Mouse (Mus musculus): ENCODE data around the gene Txnrd2. TPM values are rescaled to one million over a fixed set of nuclear protein-coding genes. Genes with fewer than 3 reads are reported as not detected.

Txnrd2 gene
- polyA plus RNA-seq, 1 experiment = 19.4 TPM

- Histone ChIP-seq H3K4me3 (replicated peaks; ENCODE audit: extremely low read depth, low read depth, low read length) (no peak overlapping the region), H3K4me1 (ENCODE audit: control insufficient read depth, insufficient read depth, low read length) (peaks cover 2% of the 10 kb centered on the region; the same call in 1 of the 2 replicates)
- no peak for DNase-seq
- TF ChIP-seq POLR2A (IDR thresholded peaks at IDR 0.05; ENCODE audit: borderline replicate concordance, extremely low read depth, low read depth, low read length) (no peak), CTCF (IDR thresholded peaks at IDR 0.05; ENCODE audit: insufficient read depth, low read length) (no peak)
- 71% methylated on average over 5 of the region's 5 CpGs for WGBS
These were observed 58.7 kb downstream of the Txnrd2 start for GRCm38 (mm10) chr16:18484794-18485435.

GRCm38 (mm10) chr16:18486126-18486525 is 59.9 kb downstream of the Txnrd2 start:
- 97% methylated on average over 2 of the region's 2 CpGs for WGBS
- TF ChIP-seq POLR2A (IDR thresholded peaks at IDR 0.05; ENCODE audit: borderline replicate concordance, extremely low read depth, low read depth, low read length) = no peak
- TF ChIP-seq CTCF (IDR thresholded peaks at IDR 0.05; ENCODE audit: insufficient read depth, low read length) = no peak
- Histone ChIP-seq H3K4me3 (replicated peaks; ENCODE audit: extremely low read depth, low read depth, low read length) (no peak overlapping the region), H3K4me1 (ENCODE audit: control insufficient read depth, insufficient read depth, low read length) (no peaks in the 10 kb centered on the region)
- DNase-seq = no peak

- Histone ChIP-seq H3K4me3 (replicated peaks; ENCODE audit: extremely low read depth, low read depth, low read length) (no peak overlapping the region), H3K4me1 (ENCODE audit: control insufficient read depth, insufficient read depth, low read length) (no peaks in the 10 kb centered on the region)
- WGBS = 96% methylated on average over 3 of the region's 3 CpGs
- no peak for DNase-seq
- TF ChIP-seq POLR2A (IDR thresholded peaks at IDR 0.05; ENCODE audit: borderline replicate concordance, extremely low read depth, low read depth, low read length) (no peak), CTCF (IDR thresholded peaks at IDR 0.05; ENCODE audit: insufficient read depth, low read length) (no peak)
These were observed 64.1 kb downstream of the Txnrd2 start for GRCm38 (mm10) chr16:18490281-18490680.

GRCm38 (mm10) chr16:18490894-18491293 is 64.7 kb downstream of the Txnrd2 start:
- Histone ChIP-seq H3K4me3 (replicated peaks; ENCODE audit: extremely low read depth, low read depth, low read length) (no peak overlapping the region), H3K4me1 (ENCODE audit: control insufficient read depth, insufficient read depth, low read length) (no peaks in the 10 kb centered on the region)
- TF ChIP-seq POLR2A (IDR thresholded peaks at IDR 0.05; ENCODE audit: borderline replicate concordance, extremely low read depth, low read depth, low read length) (no peak), CTCF (IDR thresholded peaks at IDR 0.05; ENCODE audit: insufficient read depth, low read length) (no peak)
- 62% methylated on average over 1 of the region's 1 CpGs for WGBS
- no peak for DNase-seq

- Histone ChIP-seq H3K4me1 (ENCODE audit: control insufficient read depth, insufficient read depth, low read length) (0 out of 2 replicates have a peak, but pooled peaks cover 3% of the 10 kb centered on the region), H3K4me3 (replicated peaks; ENCODE audit: extremely low read depth, low read depth, low read length) (peak overlapping the region; percentile 85)
- WGBS = 8% methylated on average over 6 of the region's 6 CpGs
- no peak for TF ChIP-seq CTCF (IDR thresholded peaks at IDR 0.05; ENCODE audit: insufficient read depth, low read length)
- TF ChIP-seq POLR2A (IDR thresholded peaks at IDR 0.05; ENCODE audit: borderline replicate concordance, extremely low read depth, low read depth, low read length) = no peak
- no peak for DNase-seq
These were observed 71.8 kb downstream of the Txnrd2 start for GRCm38 (mm10) chr16:18497865-18498515.

GRCm38 (mm10) chr16:18498558-18498990 is 72.4 kb downstream of the Txnrd2 start, which contains the start of the genes Gnb1l and Rtl10:
Gnb1l (plus strand) TSS chr16:18498713.
Rtl10 (plus strand) TSS chr16:18498901.
- under 1% methylated on average over 51 of the region's 51 CpGs for WGBS
- peak; percentile 90 for DNase-seq
- peak within 1 kb of the TSS; percentile 85 for H3K4me3 ChIP-seq (replicated peaks; ENCODE audit: extremely low read depth, low read depth, low read length)
- 0 out of 2 replicates have a peak, but pooled peaks cover 3% of the 10 kb centered on the region for H3K4me1 ChIP-seq (ENCODE audit: control insufficient read depth, insufficient read depth, low read length)
- TF ChIP-seq POLR2A (IDR thresholded peaks at IDR 0.05; ENCODE audit: borderline replicate concordance, extremely low read depth, low read depth, low read length) = peak; percentile 92
- no peak for TF ChIP-seq CTCF (IDR thresholded peaks at IDR 0.05; ENCODE audit: insufficient read depth, low read length)

- no peak for DNase-seq
These were observed 72.8 kb downstream of the Txnrd2 start for GRCm38 (mm10) chr16:18498996-18499395.

GRCm38 (mm10) chr16:18501531-18501930 is 75.3 kb downstream of the Txnrd2 start:
- TF ChIP-seq CTCF (IDR thresholded peaks at IDR 0.05; ENCODE audit: insufficient read depth, low read length) = no peak
- 93% methylated on average over 6 of the region's 6 CpGs for WGBS

More at GRCm38 (mm10) chr16:18498996-18499395, 72.8 kb downstream of the Txnrd2 start:
- under 1% methylated on average over 24 of the region's 24 CpGs for WGBS
- TF ChIP-seq CTCF (IDR thresholded peaks at IDR 0.05; ENCODE audit: insufficient read depth, low read length) (no peak), POLR2A (IDR thresholded peaks at IDR 0.05; ENCODE audit: borderline replicate concordance, extremely low read depth, low read depth, low read length) (no peak)
- Histone ChIP-seq H3K4me3 (replicated peaks; ENCODE audit: extremely low read depth, low read depth, low read length) (peak overlapping the region; percentile 85), H3K4me1 (ENCODE audit: control insufficient read depth, insufficient read depth, low read length) (0 out of 2 replicates have a peak, but pooled peaks cover 3% of the 10 kb centered on the region)

GRCm38 (mm10) chr16:18503566-18504342 is 77.6 kb downstream of the Txnrd2 start:
- H3K4me3 ChIP-seq (replicated peaks; ENCODE audit: extremely low read depth, low read depth, low read length) = no peak overlapping the region
- 86% methylated on average over 14 of the region's 14 CpGs for WGBS
- DNase-seq = no peak
- no peaks in the 10 kb centered on the region for H3K4me1 ChIP-seq (ENCODE audit: control insufficient read depth, insufficient read depth, low read length)
- no peak for TF ChIP-seq POLR2A (IDR thresholded peaks at IDR 0.05; ENCODE audit: borderline replicate concordance, extremely low read depth, low read depth, low read length)
- TF ChIP-seq CTCF (IDR thresholded peaks at IDR 0.05; ENCODE audit: insufficient read depth, low read length) = no peak

More at GRCm38 (mm10) chr16:18501531-18501930, 75.3 kb downstream of the Txnrd2 start:
- no peak overlapping the region for H3K4me3 ChIP-seq (replicated peaks; ENCODE audit: extremely low read depth, low read depth, low read length)
- DNase-seq = no peak
- 0 out of 2 replicates have a peak, but pooled peaks cover 3% of the 10 kb centered on the region for H3K4me1 ChIP-seq (ENCODE audit: control insufficient read depth, insufficient read depth, low read length)

Measured in lung, adult 2 months (tissue).